Mouse (Mus musculus) mouse embryonic stem cell (cell line): ENCODE data around the gene Eipr1.

Experiments
- in situ Hi-C, 2 experiments: fragments of 300-500 bp; cut with MboI; formaldehyde crosslinking; loops; 1 replicate in 1 of 2; 3 replicates in 1 of 2; pipeline ENCODE4 v1.14.3; 2019 to 2020; ENCODE audit warnings: low sequenced_read_pairs in 2 of 2, low pct_unique_long_range_greater_than_20kb in 1 of 2, mixed read lengths in 1 of 2; ENCODE audit not compliant: unreplicated experiment in 1 of 2

The Eipr1 gene

DNA sequence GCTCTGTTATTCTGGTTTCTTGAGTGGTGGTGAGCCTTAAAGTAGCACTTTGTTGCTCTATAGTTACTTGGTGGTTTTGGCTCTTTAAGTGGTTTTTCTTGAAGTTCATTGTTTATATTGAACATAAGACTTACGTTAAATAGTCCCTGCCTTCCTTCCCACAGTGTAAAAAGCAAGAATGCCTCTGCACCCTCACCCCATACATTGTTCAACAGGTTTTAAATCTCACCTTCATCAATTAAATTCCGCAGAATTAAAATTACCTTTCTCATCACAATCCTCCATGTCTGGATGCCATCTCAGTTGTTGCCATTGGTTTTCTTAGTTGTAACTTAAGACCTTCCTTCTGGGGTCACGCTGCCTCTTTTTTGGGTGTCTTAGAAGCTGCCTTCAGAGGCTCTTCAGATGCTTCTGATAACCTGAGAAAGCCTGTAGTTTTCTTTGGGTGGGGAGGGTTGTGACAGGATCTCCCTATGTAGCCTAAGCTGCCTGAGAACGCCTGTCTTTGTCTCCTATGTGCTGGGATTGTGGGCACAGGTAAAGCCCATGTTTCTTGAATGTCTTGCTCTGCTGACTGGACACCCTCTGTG is 57.3 kb downstream of the Eipr1 start:
- in situ Hi-C loops, result no loop called here

DNA sequence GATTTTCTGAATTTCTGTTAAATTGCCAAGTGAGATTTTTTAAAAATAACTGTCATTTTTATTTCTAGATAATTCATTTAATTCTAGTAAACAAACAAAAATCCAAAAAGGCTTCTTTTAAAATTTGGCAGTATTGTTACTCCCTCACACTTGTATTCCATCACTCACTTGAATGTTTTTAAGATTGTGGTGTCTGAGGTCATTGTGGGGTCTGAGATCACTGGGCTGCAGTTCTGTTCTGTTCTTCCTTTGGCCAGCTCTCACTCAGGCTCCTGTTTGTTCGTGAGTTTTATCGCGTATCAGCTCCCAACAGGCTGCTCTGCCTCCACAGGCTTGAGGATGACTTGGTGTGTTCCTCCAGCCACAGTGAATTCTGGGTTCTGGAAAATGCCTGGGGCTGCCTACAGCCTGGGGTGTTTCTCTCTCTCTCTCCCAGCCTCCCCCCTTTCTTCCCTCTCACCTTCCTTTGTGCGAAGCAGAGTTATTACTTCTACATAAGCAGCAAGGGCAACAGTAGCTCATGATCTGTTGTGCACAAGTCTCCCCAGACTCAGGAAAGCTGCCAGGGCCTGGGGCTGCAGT is 58.2 kb downstream of the Eipr1 start:
- in situ Hi-C loops, result no loop called here

DNA sequence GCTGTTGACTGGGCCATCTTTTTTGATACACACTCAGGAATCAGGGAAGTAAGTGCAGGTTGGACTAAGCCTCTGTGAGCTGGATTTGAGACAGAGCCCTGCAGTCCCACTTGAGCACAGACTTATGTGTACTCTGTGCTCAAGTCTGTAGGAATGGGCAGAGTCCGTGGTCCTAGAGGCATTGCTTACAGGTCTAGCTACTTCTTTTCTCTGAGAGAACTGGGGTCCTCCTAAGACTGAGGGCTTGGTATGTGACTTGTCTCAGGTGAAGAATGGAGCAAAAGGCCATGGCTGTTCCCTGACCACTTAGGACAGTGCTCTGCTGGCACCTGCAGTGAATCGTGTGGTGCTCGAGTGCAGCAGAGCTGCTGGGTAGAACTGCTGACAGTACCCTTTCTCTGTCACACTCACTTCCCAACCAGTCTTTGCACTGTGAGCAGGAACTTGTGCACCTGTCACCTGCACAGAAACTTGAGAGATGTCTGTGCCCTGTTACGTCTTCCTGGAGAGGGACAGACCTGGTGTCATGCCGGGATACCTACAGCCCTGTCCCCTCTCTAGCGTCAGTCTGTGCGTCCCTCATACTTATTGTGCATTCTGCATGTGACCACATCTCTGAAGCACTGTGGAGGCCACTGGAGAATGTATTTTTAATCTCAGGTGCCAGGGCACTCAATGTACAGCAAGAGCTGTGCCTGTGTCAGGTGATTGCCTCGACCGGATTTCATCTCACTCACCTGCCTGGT is 65.3 kb downstream of the Eipr1 start:
- in situ Hi-C loops, result no loop called here

DNA sequence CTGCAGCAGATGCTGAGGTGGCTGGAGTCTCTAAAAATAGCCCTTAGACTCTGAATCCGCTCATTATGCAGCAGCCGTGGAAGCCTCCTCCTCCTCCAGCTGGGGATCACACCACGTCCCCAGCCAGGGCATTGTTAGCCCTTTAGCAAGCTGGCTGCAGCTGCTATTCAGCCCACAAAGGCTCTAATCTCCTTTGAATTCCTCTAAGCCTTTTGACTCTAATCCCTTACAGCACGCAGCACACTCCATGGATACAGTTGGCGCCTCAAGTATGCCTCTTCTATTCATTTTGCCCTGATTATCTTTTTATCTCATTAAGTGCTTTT is 65.8 kb downstream of the Eipr1 start:
- in situ Hi-C loops, result no loop called here

DNA sequence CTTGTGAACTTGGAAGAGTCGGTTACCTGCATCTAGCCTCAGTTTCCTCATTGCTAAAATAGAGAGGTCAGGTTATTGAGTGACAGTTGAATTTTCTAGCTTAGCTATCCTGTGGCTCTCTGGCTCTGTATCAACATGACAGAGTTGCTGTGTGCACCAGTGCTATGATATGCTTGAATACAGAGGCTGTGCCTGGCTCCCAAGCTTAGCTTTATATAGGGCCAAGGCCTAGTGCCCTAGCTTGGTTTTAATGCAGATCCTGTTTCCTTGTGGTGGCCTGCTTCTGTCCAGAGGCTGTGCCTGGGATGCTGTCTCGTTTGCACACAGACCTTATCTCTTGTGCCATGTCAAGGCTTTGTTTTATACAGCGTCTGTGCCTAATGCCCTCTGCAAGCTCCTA is 66.3 kb downstream of the Eipr1 start:
- in situ Hi-C loops, result no loop called here

DNA sequence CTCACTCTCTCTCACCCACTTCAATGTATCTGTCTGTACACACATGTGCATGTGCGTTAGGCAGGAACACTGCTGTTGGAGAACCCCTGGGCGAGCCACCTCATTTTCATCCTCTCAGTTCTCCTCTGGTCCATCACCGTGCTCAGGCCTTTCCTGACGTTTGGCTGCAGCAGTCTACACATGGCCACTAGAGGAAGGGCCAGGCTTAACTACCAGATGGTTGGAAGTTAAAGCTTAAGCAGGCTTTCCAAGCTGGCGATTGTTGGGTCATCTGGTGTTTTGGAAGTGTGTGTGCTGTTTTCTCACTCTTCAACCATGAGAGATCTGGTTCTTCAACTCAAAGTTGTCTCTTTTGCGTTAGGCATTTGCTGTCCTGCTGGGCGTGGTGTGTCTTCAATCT is 71.9 kb downstream of the Eipr1 start:
- in situ Hi-C loops, result no loop called here

DNA sequence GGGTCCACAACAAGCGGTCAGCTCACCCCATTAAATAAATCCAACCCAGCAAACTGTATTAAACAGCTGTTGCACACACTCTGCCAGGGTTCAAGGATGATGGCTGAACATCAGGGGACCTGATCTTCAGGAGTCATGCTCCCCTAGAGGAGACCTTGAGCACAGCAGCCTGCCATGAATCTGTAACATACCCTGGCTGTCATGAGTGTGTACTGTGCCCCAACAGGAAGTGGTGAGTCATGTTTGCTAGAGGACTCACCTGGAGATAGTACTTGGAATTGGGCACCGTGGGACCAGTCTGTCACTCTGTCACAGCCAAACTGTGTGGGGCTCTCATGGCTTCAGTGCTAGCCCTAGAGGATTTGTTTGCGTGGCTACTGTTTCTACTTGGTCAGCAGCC is 77.9 kb downstream of the Eipr1 start:
- in situ Hi-C loops, result no loop called here

DNA sequence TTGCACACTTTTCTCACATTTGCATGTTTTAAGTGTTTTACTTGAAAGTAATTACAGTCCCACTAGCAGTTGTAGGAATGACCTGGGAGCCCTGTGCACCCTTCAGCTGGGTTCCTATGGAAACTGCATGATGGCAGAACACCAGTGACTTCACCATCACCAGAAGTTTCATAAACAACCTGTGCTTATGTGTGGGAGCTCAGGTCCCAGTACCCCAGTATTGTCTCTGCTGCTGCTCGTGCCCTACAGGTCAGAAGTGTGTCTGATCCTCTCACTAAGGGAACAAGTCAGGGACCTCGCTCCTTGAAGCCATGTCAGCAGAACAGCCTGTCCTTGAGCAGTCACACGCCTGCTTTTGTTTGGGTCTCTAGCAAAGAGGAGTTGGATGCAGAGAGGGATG is 78.9 kb downstream of the Eipr1 start:
- in situ Hi-C loops, result no loop called here

DNA sequence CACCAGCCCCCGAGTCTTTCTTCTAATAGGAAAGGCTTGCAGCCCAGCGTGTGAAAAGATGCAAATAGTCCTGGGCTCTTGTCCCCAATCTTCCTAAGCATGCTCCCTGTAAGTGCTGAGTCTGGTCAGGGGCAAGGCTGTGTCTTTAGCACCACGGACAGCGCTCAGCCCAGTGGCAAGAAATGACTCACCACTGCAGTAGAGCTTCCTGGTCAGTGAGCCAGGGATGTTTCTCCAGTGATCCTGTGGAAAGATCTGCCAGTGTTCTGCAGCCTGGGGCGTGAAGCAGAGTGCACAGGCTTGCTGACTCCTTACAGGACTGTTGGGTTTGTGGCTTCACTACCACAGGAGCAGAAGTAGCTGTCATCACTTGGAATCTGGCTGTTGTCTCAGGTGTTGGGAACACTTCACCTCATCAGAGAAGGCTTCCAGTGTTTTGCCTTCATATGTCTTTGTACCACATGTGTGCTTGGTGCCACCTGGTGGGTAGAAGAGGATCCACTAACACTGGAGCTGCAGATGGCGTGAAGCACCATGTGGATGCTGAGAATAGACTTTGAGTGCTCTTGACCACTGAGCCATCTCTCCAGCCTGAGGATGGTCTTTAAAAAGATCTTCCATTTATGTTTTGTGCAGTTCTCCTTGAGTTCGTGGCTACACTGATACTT is 79.6 kb downstream of the Eipr1 start:
- in situ Hi-C loops, result no loop called here

DNA sequence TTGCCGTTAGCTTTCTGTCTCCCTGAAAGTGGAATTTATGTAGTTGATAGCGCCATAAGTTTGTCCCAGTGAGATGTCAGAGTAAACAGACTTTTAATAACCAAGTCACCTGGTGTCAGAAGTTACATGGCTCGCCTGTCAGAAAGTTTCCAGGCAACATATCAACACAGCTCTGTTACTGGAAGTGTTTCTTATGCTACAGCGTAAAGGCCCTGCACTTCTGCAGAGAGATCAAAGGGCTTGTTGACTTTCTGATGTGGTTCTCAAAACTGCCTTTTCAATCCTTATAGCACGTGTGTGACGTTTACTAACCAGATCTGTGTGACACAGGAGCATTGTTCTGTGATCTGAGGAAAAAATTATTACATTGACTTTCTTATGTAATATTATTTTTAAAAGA is 82.7 kb downstream of the Eipr1 start:
- in situ Hi-C loops, result no loop called here

DNA sequence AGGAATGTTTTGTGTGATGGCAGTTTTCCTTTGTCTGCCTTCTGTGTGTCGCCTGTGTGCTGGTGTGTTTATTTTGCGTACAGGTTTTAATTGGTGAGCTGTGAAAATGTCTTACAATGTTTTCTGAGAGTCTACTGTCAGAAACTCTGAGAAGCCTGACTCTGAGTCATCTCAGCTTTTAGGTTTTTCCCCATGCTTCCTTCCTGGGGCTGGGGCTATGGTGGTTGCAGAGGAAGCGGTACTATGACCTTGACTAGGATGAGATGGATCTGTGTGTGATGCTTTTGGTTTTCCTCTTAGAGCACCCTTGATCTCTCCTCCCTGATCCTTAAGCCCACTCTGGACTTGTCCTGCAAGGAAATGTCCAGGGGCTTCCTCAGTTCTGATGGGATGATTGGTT is 84.1 kb downstream of the Eipr1 start:
- in situ Hi-C loops, result no loop called here

DNA sequence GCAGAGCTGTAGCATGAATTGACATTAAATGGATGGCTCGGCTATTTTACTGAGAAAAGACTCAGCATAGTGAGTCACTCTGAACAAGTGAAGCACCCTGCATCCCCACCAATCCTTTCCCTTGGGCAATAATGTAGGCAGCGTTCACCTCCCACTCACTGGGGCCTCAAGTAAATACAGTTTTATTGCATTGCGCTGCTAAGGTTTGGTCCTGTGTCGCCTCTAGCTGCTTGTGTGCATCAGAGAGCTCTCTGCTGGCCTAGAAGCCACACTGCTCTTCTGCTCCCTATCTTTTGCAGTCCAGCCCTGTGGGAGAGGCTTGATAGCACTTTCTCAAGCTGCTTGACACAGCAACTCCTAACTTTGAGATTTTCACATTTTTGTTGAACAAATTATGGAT is 86.7 kb downstream of the Eipr1 start:
- in situ Hi-C loops, result no loop called here

DNA sequence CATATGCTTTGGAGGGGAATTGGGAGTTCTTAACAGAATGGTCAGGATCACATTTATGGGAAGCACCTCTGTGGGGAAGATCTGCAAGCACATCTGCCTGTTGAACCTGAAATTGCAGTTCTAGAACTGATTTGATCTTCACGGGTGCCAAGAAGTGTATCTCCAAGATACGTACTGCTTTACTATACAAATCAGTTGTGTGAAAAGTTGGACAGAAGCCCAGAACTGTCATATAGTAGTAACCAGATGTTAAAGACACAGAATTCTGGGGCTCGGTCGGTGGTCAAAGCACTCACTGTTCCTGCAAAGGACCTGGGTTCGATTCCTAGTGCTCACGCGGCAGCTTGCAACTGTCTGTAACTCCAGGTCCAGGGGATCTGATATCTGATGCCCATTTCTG is 87.4 kb downstream of the Eipr1 start:
- in situ Hi-C loops, result no loop called here

DNA sequence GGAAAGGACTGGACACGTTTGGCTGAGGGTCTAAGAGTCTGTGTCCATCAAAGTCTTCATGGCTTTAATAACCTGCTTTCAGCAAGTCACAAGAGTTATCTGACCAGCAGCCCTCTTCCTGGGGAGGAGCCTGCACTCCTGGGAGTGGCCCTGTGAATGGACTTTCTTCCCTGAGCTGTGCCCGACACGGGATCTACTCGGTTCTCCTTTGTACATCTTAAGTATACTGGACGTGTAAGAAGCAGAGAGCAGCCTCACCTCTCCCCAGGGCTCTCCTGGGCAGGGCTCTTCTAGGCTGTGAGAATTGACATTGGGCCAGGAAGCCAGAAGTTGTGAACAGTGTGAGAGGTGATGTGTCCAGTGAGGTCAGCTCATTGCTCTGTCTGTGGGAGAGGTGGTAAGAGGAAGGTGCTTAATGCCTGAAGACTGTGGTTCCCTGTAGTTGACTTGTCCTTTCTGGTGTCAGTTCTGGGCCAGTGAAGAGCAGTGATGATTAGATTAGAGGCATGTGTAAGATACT is 89.6 kb downstream of the Eipr1 start:
- in situ Hi-C loops, result no loop called here

DNA sequence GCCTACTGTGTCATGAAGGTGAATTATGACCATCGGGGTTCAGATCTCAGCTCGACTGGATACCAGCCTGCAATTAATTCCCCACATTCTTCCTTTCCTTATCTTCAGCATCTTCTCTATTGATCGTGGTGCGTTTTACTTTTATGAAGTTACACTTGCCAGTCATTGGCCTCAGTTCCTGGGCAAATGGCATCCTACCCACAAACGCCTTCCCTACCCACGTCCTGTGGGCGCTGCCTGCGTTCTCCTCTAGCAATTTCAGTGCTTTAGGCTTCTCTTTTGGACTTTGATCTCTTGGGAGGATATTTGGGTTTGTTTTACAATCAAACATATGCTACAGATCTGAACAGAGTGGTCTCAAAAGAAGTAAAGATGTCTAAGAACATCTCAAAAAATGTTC is 94.2 kb downstream of the Eipr1 start:
- in situ Hi-C loops, result no loop called here

DNA sequence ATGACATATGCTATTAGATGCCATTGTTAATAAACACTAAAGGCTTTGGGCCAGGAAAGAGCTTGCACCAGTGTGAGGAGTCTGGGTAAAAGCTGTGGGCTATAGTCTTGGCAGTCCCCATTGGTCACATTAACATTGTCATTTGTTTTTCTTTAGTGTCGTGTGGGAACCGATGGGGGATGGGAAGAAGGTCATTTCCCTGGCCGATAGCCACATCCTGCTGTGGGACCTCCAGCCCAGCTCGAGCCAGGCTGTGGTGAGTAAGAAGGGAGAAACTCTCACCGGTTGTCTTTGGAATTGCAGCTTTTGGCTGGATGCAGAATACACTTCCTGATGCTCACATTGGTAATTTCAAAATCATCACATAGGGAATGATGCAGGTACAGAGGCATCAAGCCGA is 95.8 kb downstream of the Eipr1 start:
- in situ Hi-C loops, result no loop called here

DNA sequence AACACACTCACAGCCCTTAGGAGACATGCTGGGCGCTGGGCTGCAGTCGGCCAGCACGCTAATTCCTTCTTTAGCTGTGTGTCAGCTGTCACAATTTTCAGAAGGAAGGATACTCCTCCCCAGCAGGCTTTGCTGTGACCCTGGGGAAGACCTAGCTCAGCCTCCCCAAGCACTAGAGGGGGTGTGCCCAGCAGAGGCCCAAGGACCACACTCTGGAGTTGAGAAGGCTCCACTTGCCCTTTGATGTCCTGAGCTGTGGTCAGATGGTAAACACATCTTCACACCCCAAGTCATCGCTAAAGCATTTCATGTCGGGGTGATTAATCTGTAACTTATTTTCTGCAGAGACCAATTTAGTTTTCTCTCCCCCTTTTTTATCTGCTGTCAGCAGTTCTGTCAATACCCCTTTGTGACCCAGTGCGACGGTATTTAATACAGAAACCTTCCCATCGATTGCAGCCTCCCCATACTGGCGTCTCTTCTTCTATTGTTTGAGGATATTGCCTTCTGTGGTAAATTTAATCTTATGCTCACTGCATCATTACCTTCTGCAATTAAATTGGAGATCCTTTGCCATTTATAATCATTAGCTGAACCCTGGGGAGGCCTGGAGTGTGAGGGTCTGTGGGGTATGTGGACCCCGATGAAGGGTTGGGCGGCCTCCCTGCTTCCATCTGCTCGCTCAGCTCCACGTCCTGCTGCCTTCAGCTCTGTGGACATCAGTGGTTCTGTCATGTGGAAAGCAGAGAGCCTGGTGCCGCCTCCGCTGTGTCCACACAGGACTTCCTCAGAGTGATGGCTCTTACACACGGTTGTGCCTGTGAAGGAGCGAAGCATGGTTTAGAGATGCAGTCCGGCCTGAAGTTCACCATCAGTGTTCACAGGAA is 97.4 kb downstream of the Eipr1 start:
- in situ Hi-C loops, result no loop called here

DNA sequence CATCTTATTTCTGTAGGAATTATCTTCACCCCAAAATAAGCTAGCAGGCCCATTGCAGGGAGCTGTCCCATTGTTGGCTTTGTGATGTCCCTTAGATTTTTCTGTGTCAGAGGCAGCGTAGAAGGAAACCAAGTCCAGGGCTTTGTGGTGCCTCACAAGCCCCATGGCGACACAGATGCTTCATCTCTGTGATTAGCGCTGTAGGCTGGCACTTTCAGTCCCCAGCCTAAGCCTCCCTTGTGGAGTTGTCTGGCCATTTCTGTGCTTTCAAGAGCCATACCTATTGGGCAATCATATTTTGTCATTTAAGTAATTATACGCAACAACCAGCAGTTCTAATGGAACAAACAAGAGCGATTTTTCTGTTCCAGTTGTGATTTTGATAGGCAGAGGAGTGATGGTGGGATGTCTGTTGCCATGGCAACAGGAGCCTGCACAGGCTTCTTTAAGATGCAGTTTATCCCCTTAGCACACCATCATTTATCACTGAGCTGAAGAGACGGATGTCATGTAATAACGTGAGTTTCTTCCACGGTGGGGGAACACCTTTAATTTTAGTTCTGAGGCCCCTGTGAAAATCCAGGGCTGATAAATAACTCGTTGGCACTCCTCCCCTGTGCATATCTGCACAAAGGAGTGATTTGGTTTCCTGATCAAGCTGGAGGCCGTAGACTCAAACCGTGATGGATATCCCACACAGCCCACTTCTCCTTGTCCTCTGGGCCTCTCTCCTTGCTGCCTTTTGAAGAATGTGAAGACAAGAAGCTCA is 108.1 kb downstream of the Eipr1 start:
- in situ Hi-C loops, result no loop called here
